Mouse (Mus musculus) liver, postnatal 0 days (tissue): Measurements from ENCODE around the gene Nrp2.

Experiments
- CTCF ChIP-seq: sonication (generic); IDR thresholded peaks from 2 replicates; pipeline ENCODE4 v1.5.1; 2016; ENCODE audit warnings: antibody characterized with exemption, low read depth
- EP300 ChIP-seq: IDR thresholded peaks from 2 replicates; pipeline ENCODE4 v1.6.1; 2016; ENCODE audit warnings: antibody characterized with exemption, low read depth, mild to moderate bottlenecking

GRCm38 (mm10) chr1:62732036-62732435, 29.0 kb downstream of the Nrp2 start:
- no peak for TF ChIP-seq CTCF
- TF ChIP-seq EP300 = no peak
